ENCODE assay signal across 9 mouse cellular contexts in the genomic region with DNA sequence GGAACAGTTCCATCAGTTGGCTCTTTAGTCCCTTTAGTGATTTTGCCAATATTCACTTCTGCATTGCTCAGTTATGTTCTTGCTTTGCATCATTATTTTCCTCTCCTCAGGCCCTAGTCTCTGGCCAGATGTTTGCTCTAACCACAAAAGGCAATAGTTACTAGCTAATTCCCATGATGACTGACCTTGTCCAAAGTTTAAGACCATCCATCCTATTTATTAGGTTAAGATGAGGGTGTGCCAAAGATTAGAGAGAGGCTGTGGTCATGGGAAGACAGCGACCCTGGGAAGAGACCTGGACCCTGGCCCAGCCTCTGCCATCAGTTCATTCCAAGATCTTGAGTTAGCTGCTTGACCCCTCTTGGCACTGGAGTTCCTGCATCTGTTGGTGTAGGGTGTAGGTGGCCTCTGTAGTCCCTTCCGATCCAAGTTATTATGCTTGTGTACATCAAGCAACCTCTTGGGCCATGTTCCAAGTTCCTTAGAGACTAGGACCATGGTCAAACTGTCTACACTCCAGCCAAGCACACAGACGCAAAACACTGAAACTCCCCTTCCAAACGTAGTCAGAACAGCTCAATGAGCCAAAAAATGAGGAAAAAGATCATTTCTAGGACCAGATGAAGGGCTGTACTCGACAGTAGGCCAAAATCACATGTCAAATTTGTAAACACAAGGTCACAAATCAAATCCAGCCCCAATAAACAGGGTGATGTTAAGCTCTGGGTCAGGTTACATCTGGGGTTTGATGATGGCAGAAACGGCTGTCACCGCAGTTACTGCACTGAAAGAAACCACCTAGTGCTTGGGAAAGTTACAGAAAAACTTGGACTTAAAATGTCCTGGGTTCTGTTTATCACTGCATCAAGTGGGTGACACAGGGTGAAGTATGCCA.
DNase-seq lines count a peak whose midpoint lies in the region; ATAC-seq and TF ChIP-seq lines count a peak whose summit lies in the region.
"Had no signal": no experiment of that assay in that cellular context is flagged by ENCODE, and none has a peak within 500 bp of the region (broad histone marks: within the 10 kb centered on the region; RNA-seq: fewer than 3 reads in every experiment).

No protein-coding gene starts in this region.

- H3K4me2 ChIP-seq in lung, embryonic 14.5 days: no peak overlapping the region
- H3K4me2 ChIP-seq: embryonic facial prominence, embryonic 13.5 days had no signal

- H3K4me1 ChIP-seq in lung, embryonic 14.5 days (ENCODE audit: insufficient read depth): peaks cover 6% of the 10 kb centered on the region; the same call in 1 of the 2 replicates

- peak; percentile 17 to 42 for DNase-seq in spleen, postnatal 36 days (ENCODE audit: low spot score in 2 of 2)
- DNase-seq in spleen, postnatal 14 days (ENCODE audit: low spot score in 2 of 2): no peak
- peak; percentile 52 to 66 for DNase-seq in heart, postnatal 36 days
- DNase-seq in lung, embryonic 14.5 days: peak; percentile 98
- peak; percentile 76 to 89 for DNase-seq in urinary bladder, postnatal 4 days (ENCODE audit: low spot score in 2 of 2)
- DNase-seq in cerebellum, adult 18-20 months: no peak
- no peak for DNase-seq in layer of hippocampus, adult 9-10 months (ENCODE audit: low spot score)
- DNase-seq in frontal cortex, postnatal 25 days (ENCODE audit: low spot score in 2 of 2): no peak

- no peak for TF ChIP-seq CTCF in lung, embryonic 14.5 days (IDR thresholded peaks at IDR 0.05; ENCODE audit: low read depth)

- no peaks in the 10 kb centered on the region for H3K27me3 ChIP-seq in lung, embryonic 14.5 days (ENCODE audit: insufficient read depth, low read length)
- H3K27me3 ChIP-seq: embryonic facial prominence, embryonic 13.5 days had no signal

- H3K27ac ChIP-seq in lung, embryonic 14.5 days (ENCODE audit: low read depth): peak overlapping the region; percentile 89
- H3K27ac ChIP-seq: embryonic facial prominence, embryonic 13.5 days had no signal

- WGBS in lung, embryonic 14.5 days: 35% methylated on average over 7 of the region's 7 CpGs

- intact Hi-C loops in heart, postnatal 36 days (cut with DNase I): no loop called here

- no peak overlapping the region for H3K4me3 ChIP-seq in lung, embryonic 14.5 days (ENCODE audit: low read depth, low read length)
- H3K4me3 ChIP-seq: embryonic facial prominence, embryonic 13.5 days had no signal

- no peak overlapping the region for H3K9ac ChIP-seq in lung, embryonic 14.5 days
- H3K9ac ChIP-seq: embryonic facial prominence, embryonic 13.5 days had no signal

- ATAC-seq in lung, embryonic 14.5 days (ENCODE audit: insufficient read depth): peak; percentile 95

- no peaks in the 10 kb centered on the region for H3K9me3 ChIP-seq in lung, embryonic 14.5 days (ENCODE audit: low read depth, low read length)
- H3K9me3 ChIP-seq: embryonic facial prominence, embryonic 13.5 days had no signal

- no peaks in the 10 kb centered on the region for H3K36me3 ChIP-seq in lung, embryonic 14.5 days (ENCODE audit: insufficient read depth)

Comparison
In these comparisons a context has a peak if more than half of its experiments do, and no peak if none do; other contexts are left out.
1. DNase-seq: peak in spleen, postnatal 36 days (2 of 2), heart, postnatal 36 days (2 of 2), lung, embryonic 14.5 days (single experiment) and urinary bladder, postnatal 4 days (2 of 2); none in spleen, postnatal 14 days (0 of 2), cerebellum, adult 18-20 months (0 of 2), layer of hippocampus, adult 9-10 months (single experiment) and frontal cortex, postnatal 25 days (0 of 2).